Mouse (Mus musculus) adrenal gland, adult 2 months (tissue): Measurements from ENCODE around the gene Myo16. TPM values are rescaled to one million over a fixed set of nuclear protein-coding genes. Genes with fewer than 3 reads are reported as not detected.
A peak's percentile ranks its signal among the peaks of the same experiment; 100 is the strongest.

Experiments used
- DNase-seq: peaks from one replicate; pipeline ENCODE4 v3.0.0; 2021
- polyA plus RNA-seq: library from polyadenylated mRNA; depleted of rRNA; stranded (reverse); fragments of >200 nt; gene quantifications from 2 replicates; pipeline ENCODE4 v1.2.3, GENCODE M21; 2012
- total RNA-seq, 2 experiments: library from RNA; stranded (reverse); gene quantifications; 2 replicates each; pipeline ENCODE4 v1.2.3; 2021

The Myo16 gene
- total and polyA plus RNA-seq, 3 experiments, result 0.03 TPM; not detected in 2

GRCm38 (mm10) chr8:10625262-10625661 is 471.6 kb downstream of the Myo16 start:
- no peak for DNase-seq

GRCm38 (mm10) chr8:10628725-10629124 is 475.0 kb downstream of the Myo16 start:
- no peak for DNase-seq

- DNase-seq, result no peak
These were observed 476.2 kb downstream of the Myo16 start for GRCm38 (mm10) chr8:10629862-10630261.

GRCm38 (mm10) chr8:10631006-10631405 is 477.3 kb downstream of the Myo16 start:
- DNase-seq, result no peak

DNA sequence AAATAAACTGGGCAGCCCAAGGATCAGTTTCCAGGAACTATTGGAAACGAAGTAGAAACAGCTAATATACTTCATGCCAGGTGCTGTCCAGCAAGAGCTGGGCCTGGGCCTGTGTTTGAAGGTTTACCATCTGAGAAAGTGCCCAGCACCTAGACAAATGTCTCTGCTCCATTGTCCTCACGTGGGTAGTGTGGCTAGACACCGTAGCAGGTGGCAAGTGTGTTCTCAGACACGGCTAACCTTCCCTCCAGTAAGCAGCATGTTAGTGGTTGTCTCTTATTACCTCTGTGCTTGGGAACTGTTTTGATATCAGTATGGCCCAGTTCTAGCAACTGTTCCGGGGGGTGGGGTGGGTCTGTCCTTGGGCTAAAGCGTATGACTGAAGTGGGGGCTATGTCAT is 478.9 kb downstream of the Myo16 start:
- no peak for DNase-seq

DNA sequence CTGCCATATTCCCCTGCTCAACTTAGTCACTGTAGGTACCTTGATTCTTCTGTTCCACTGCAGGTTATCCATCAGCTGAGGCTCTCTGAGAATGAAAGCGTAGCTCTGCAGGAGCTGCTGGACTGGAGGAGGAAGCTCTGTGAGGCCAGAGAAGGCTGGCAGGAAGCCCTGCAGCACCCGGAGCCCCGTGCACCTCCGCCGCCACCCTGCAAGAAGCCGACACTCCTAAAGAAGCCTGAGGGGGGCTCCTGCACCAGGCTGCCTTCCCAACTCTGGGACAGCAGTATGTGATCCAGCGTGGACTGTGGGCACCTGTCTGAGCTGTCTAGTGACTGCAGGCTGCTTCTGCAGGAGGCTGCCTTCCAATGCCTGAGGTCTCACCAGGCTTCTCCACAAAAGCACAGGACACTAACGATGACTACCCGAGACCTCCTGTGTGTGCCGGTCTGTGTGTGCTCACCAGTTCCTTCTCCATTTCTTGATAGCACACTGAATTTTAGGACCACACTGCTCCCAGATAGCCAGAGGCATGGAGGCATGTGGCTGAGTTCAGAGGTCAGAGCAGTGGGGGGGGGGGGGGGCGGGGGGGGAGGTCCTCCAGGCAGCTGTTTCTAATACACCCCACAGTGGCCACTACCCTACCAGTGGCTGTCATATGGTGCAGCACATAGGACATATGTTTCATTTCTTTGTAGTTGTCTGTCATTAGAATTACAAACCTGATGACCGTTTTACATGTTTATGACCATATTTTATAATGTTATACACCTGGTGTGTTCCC is 479.8 kb downstream of the Myo16 start:
- DNase-seq, result no peak

- DNase-seq, result no peak
These were observed 480.7 kb downstream of the Myo16 start for GRCm38 (mm10) chr8:10634421-10634820.

- DNase-seq, result no peak
These were observed 485.2 kb downstream of the Myo16 start for GRCm38 (mm10) chr8:10638871-10639270.

GRCm38 (mm10) chr8:10640176-10640810 is 486.6 kb downstream of the Myo16 start:
- no peak for DNase-seq

GRCm38 (mm10) chr8:10640859-10641258 is 487.1 kb downstream of the Myo16 start:
- DNase-seq, result no peak

DNA sequence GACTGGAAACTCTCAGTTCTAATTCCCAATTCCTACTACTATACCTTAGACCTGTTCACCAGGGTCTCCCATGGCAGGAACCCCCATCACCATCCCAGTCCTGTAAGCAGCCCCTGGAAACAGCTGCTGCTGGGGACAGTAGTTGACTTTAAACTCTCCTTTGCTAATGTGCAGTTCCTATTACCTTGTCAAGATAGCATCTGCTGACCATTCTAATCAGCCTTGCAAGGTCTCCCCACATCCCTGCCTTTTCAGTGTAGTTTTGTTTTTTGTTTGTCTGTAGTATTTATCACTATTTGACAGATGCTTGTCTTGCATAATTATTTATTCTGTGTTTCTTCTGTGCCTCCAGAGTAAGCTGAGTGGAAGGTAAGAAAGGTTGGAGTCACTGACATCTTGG is 487.6 kb downstream of the Myo16 start:
- DNase-seq, result no peak

DNA sequence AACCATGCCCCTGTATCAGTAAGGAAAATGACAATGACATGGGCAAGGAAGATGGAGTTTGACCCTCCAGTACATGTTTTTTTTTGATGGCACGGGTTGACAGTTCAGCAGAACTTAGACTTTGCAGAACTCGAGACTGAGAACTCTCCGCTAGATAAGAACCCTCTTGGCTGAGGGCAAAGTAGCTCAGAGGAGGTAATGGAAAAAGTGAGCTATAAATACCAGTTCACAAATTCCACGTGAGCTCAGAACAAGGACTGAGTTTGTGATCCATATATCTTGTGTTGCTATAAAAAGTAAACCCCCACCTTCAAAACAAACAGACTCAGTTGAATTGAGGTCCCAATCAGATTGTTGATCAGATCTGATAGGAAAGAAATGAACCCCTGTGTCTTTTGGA is 489.5 kb downstream of the Myo16 start:
- no peak for DNase-seq

- no peak for DNase-seq
These were observed 490.8 kb downstream of the Myo16 start for GRCm38 (mm10) chr8:10644481-10644880.

- DNase-seq, result no peak
These were observed 492.0 kb downstream of the Myo16 start for GRCm38 (mm10) chr8:10645740-10646139.

GRCm38 (mm10) chr8:10646485-10646884 is 492.8 kb downstream of the Myo16 start:
- DNase-seq, result peak; percentile 29

GRCm38 (mm10) chr8:10651546-10652315 is 498.0 kb downstream of the Myo16 start:
- DNase-seq, result no peak

DNA sequence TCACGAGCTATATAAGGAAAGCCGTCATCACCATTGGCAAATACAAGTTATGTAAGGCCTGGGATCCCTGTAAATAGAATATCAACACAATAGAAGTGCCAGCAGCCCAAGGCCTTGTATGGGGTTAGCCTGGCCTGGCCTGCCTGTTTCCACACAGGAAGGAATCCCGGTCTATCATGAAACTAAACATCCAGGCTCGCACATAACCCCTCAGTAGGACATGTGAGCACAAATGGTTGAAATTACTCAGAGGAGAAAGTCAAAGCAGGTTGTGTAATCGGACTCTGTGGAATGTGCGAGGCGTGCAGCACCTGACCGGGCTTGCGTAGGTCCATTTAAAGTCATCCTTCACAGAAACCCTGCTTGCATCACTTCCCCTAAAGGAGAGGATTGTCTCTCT is 499.6 kb downstream of the Myo16 start:
- DNase-seq, result no peak

DNA sequence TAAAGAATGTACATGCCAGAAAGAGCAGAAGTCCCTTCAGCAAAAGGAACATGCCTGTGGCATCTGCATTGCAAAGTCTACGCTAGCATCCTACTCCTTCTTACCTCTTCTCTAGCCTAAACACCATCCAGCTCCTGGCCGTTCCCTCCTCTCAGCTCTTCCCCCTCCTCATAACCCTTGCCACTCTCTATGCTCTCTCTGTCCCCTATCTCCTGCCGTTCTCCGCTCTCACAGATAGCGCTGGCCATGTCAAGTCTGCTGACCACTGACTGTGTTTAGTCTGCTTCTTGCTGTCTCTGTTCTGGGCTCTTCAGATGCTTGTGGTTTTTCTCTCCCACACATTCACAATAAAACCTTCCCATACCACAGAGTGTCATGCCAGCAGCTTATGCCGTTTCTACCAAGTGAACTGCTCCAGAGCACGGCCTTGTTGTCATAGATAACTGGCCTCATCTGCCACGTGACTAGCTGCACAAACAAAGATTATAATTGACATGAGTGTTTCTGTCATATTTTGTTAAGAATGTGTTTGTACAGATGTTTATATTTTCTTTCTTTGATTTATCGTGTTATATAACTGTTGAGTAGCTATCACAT is 501.3 kb downstream of the Myo16 start:
- DNase-seq, result no peak

DNA sequence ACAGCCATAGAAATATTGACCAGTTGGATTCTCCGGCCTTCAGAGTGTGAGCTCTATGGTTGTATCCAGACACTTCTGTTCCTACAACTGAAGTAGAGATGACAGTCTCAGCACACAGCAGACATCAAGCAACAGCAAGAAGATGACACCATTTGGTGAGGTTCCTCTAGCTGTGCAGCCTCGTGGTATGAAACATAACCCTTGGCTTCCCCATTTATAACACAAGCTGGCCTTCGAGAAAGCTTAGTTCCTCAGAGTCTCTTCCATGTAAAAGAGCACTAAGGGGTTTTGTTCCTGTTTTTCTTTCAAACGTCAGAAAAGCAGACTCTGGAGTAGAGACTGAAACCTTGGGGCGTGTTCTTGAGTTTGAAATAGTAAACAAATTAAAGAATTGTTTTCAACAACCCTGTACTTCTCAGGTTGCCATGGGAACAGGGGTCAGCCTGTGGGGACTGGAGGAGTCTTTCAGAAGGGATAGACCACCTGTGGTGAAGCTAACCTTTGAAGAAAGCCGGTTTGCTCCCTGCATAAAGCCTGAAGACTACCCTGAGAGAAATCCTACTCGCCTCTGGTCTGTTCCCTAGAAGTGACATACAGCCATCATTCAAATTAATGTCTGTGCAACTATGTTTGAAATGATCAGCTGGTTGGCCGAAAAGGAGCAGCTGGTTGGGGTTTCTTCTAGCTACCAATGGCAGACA is 510.2 kb downstream of the Myo16 start:
- DNase-seq, result no peak

- no peak for DNase-seq
These were observed 511.3 kb downstream of the Myo16 start for GRCm38 (mm10) chr8:10664861-10665543.

GRCm38 (mm10) chr8:10665821-10666283 is 512.1 kb downstream of the Myo16 start:
- DNase-seq, result no peak
